Mouse (Mus musculus) liver, embryonic 12.5 days (tissue): ENCODE results near the gene Tnks2. TPM values are rescaled to one million over a fixed set of nuclear protein-coding genes. Genes with fewer than 3 reads are reported as not detected.
A peak's percentile ranks its signal among the peaks of the same experiment; 100 is the strongest.

Experiments used
- ATAC-seq: fragments of 200-750 bp; cut with Nextera tagmentation; 2 replicates; pipeline ENCODE4 v1.8.0; 2017; ENCODE audit warnings: moderate number of reproducible peaks, mild to moderate bottlenecking, moderate library complexity
- H3K27ac ChIP-seq: fragments of 300-500 bp; sonication (generic); 2 replicates; pipeline ENCODE4 v1.5.1; 2016; ENCODE audit warnings: mild to moderate bottlenecking
- H3K27me3 ChIP-seq: fragments of 300-500 bp; sonication (generic); replicated peaks from 2 replicates; pipeline ENCODE4 v1.6.1; 2016; ENCODE audit warnings: mild to moderate bottlenecking, moderate library complexity
- H3K36me3 ChIP-seq: fragments of 300-500 bp; sonication (generic); 2 replicates; pipeline ENCODE4 v1.6.1; 2016; ENCODE audit warnings: mild to moderate bottlenecking, moderate library complexity
- H3K4me1 ChIP-seq: fragments of 300-500 bp; sonication (generic); 2 replicates; pipeline ENCODE4 v1.6.1; 2016
- H3K4me2 ChIP-seq: fragments of 300-500 bp; sonication (generic); 2 replicates; pipeline ENCODE4 v1.6.1; 2016; ENCODE audit warnings: mild to moderate bottlenecking, moderate library complexity
- H3K4me3 ChIP-seq: fragments of 300-500 bp; sonication (generic); 2 replicates; pipeline ENCODE4 v1.5.1; 2016; ENCODE audit warnings: mild to moderate bottlenecking, moderate library complexity
- H3K9ac ChIP-seq: fragments of 300-500 bp; sonication (generic); 2 replicates; pipeline ENCODE4 v1.6.1; 2016; ENCODE audit warnings: mild to moderate bottlenecking, moderate library complexity
- H3K9me3 ChIP-seq: fragments of 300-500 bp; sonication (generic); replicated peaks from 2 replicates; pipeline ENCODE4 v1.6.1; 2016; ENCODE audit warnings: mild to moderate bottlenecking, moderate library complexity
- WGBS: fragments of 180-500 bp; shearing (Covaris S2); methylation state at CpG from one replicate; pipeline ENCODE4 v1.1.7; 2016; ENCODE audit not compliant: insufficient replicate concordance; 5-methylcytosine and 5-hydroxymethylcytosine counted together
- polyA plus RNA-seq: library from polyadenylated mRNA; unstranded; fragments of >200 nt; fragmentation: Nextera tagmentation; extraction: Ambion mirVana; gene quantifications from 2 replicates; pipeline ENCODE4 v1.2.1, GENCODE M21; 2016

Tnks2 gene
- polyA plus RNA-seq, 1 experiment from 2014 or later = 34.5 TPM

- whole genome bisulfite sequencing = 14% methylated on average over 19 of the region's 19 CpGs
Observed at GRCm38 (mm10) chr19:36832951-36833787, 863 bp upstream of the Tnks2 start.

GRCm38 (mm10) chr19:36834532-36835431, 750 bp downstream of the Tnks2 start:
- WGBS = under 1% methylated on average over 54 of the region's 62 CpGs

More at GRCm38 (mm10) chr19:36832951-36833787, 863 bp upstream of the Tnks2 start:
- Histone ChIP-seq H3K27me3 (0 out of 2 replicates have a peak, but pooled peaks cover 4% of the 10 kb centered on the region), H3K4me2 (peak overlapping the region; percentile 86), H3K4me1 (peaks cover 23% of the 10 kb centered on the region), H3K9me3 (no peaks in the 10 kb centered on the region), H3K4me3 (peak overlapping the region; percentile 99), H3K9ac (peak overlapping the region; percentile 99), H3K36me3 (peaks cover 2% of the 10 kb centered on the region; the same call in 1 of the 2 replicates), H3K27ac (peak overlapping the region; percentile 98)
- ATAC-seq = no peak

GRCm38 (mm10) chr19:36836035-36836434, 2.0 kb downstream of the Tnks2 start:
- H3K4me2 ChIP-seq = peak overlapping the region; percentile 86
- peak overlapping the region; percentile 37 for H3K9ac ChIP-seq
- ATAC-seq = no peak

More at GRCm38 (mm10) chr19:36834532-36835431, 750 bp downstream of the Tnks2 start:
- Histone ChIP-seq H3K4me2 (peak overlapping the region; percentile 86), H3K4me3 (peak overlapping the region; percentile 99), H3K9ac (peak overlapping the region; percentile 99), H3K36me3 (peaks cover 16% of the 10 kb centered on the region), H3K27ac (peak overlapping the region; percentile 98), H3K27me3 (no peaks in the 10 kb centered on the region), H3K9me3 (no peaks in the 10 kb centered on the region), H3K4me1 (peaks cover 23% of the 10 kb centered on the region)
- peak; percentile 72 for ATAC-seq

GRCm38 (mm10) chr19:36840301-36840700, 6.3 kb downstream of the Tnks2 start:
- Histone ChIP-seq H3K9ac (no peak overlapping the region), H3K4me3 (no peak overlapping the region)
- no peak for ATAC-seq

More at GRCm38 (mm10) chr19:36836035-36836434, 2.0 kb downstream of the Tnks2 start:
- Histone ChIP-seq H3K27ac (no peak overlapping the region), H3K4me3 (peak overlapping the region; percentile 99), H3K4me1 (peaks cover 23% of the 10 kb centered on the region), H3K36me3 (peaks cover 19% of the 10 kb centered on the region), H3K27me3 (no peaks in the 10 kb centered on the region), H3K9me3 (no peaks in the 10 kb centered on the region)
- WGBS = 44% methylated on average over 4 of the region's 4 CpGs

GRCm38 (mm10) chr19:36843866-36844265, 9.8 kb downstream of the Tnks2 start:
- peaks cover 3% of the 10 kb centered on the region; the same call in 1 of the 2 replicates for H3K4me1 ChIP-seq
- no peaks in the 10 kb centered on the region for H3K9me3 ChIP-seq
- no peak overlapping the region for H3K4me2 ChIP-seq
- no peaks in the 10 kb centered on the region for H3K27me3 ChIP-seq
- H3K36me3 ChIP-seq = peaks cover 69% of the 10 kb centered on the region
- H3K9ac ChIP-seq = no peak overlapping the region
- 90% methylated on average over 11 of the region's 11 CpGs for WGBS
- H3K4me3 ChIP-seq = no peak overlapping the region
- ATAC-seq = no peak
- no peak overlapping the region for H3K27ac ChIP-seq

More at GRCm38 (mm10) chr19:36840301-36840700, 6.3 kb downstream of the Tnks2 start:
- H3K4me2 ChIP-seq = no peak overlapping the region
- no peaks in the 10 kb centered on the region for H3K27me3 ChIP-seq
- H3K27ac ChIP-seq = no peak overlapping the region
- no peaks in the 10 kb centered on the region for H3K9me3 ChIP-seq
- H3K36me3 ChIP-seq = peaks cover 48% of the 10 kb centered on the region
- WGBS = 88% methylated on average over 3 of the region's 3 CpGs
- H3K4me1 ChIP-seq = peaks cover 18% of the 10 kb centered on the region

GRCm38 (mm10) chr19:36845924-36846323, 11.9 kb downstream of the Tnks2 start:
- no peak overlapping the region for H3K27ac ChIP-seq
- H3K4me1 ChIP-seq = 0 out of 2 replicates have a peak, but pooled peaks cover 3% of the 10 kb centered on the region
- H3K4me2 ChIP-seq = no peak overlapping the region
- H3K4me3 ChIP-seq = no peak overlapping the region
- no peaks in the 10 kb centered on the region for H3K27me3 ChIP-seq
- WGBS = 78% methylated on average over 5 of the region's 5 CpGs
- ATAC-seq = no peak
- peaks cover 74% of the 10 kb centered on the region for H3K36me3 ChIP-seq
- no peak overlapping the region for H3K9ac ChIP-seq
- H3K9me3 ChIP-seq = no peaks in the 10 kb centered on the region

- 85% methylated on average over 2 of the region's 2 CpGs for WGBS
- no peak for ATAC-seq
Observed at GRCm38 (mm10) chr19:36853831-36854230, 19.8 kb downstream of the Tnks2 start.

GRCm38 (mm10) chr19:36857851-36858250, 23.8 kb downstream of the Tnks2 start:
- peaks cover 94% of the 10 kb centered on the region for H3K36me3 ChIP-seq
- ATAC-seq = no peak
- H3K4me3 ChIP-seq = no peak overlapping the region
- WGBS = 84% methylated on average over 9 of the region's 9 CpGs
- H3K27ac ChIP-seq = no peak overlapping the region
- H3K27me3 ChIP-seq = no peaks in the 10 kb centered on the region
- no peaks in the 10 kb centered on the region for H3K9me3 ChIP-seq
- H3K4me2 ChIP-seq = no peak overlapping the region
- no peak overlapping the region for H3K9ac ChIP-seq
- no peaks in the 10 kb centered on the region for H3K4me1 ChIP-seq

More at GRCm38 (mm10) chr19:36853831-36854230, 19.8 kb downstream of the Tnks2 start:
- H3K4me2 ChIP-seq = no peak overlapping the region
- no peak overlapping the region for H3K27ac ChIP-seq
- no peak overlapping the region for H3K9ac ChIP-seq
- H3K4me1 ChIP-seq = no peaks in the 10 kb centered on the region
- no peaks in the 10 kb centered on the region for H3K9me3 ChIP-seq
- H3K27me3 ChIP-seq = no peaks in the 10 kb centered on the region
- H3K4me3 ChIP-seq = no peak overlapping the region
- peaks cover 90% of the 10 kb centered on the region for H3K36me3 ChIP-seq

- no peaks in the 10 kb centered on the region for H3K4me1 ChIP-seq
- no peak overlapping the region for H3K27ac ChIP-seq
- H3K36me3 ChIP-seq = peaks cover 89% of the 10 kb centered on the region
- H3K9me3 ChIP-seq = no peaks in the 10 kb centered on the region
- H3K4me3 ChIP-seq = no peak overlapping the region
- no peak for ATAC-seq
- H3K4me2 ChIP-seq = no peak overlapping the region
- no peak overlapping the region for H3K9ac ChIP-seq
- no peaks in the 10 kb centered on the region for H3K27me3 ChIP-seq
- WGBS = 84% methylated on average over 5 of the region's 5 CpGs
Observed at GRCm38 (mm10) chr19:36860393-36860792, 26.4 kb downstream of the Tnks2 start.

GRCm38 (mm10) chr19:36865905-36866304, 31.9 kb downstream of the Tnks2 start:
- H3K4me3 ChIP-seq = no peak overlapping the region
- no peak for ATAC-seq
- no peak overlapping the region for H3K4me2 ChIP-seq
- no peaks in the 10 kb centered on the region for H3K9me3 ChIP-seq
- 84% methylated on average over 5 of the region's 5 CpGs for WGBS
- H3K4me1 ChIP-seq = no peaks in the 10 kb centered on the region
- no peak overlapping the region for H3K27ac ChIP-seq
- no peak overlapping the region for H3K9ac ChIP-seq
- H3K36me3 ChIP-seq = peaks cover 88% of the 10 kb centered on the region
- H3K27me3 ChIP-seq = no peaks in the 10 kb centered on the region

- WGBS = 86% methylated on average over 8 of the region's 8 CpGs
- H3K9ac ChIP-seq = no peak overlapping the region
- no peaks in the 10 kb centered on the region for H3K9me3 ChIP-seq
- H3K36me3 ChIP-seq = peaks cover 84% of the 10 kb centered on the region
- no peak overlapping the region for H3K4me2 ChIP-seq
- H3K4me1 ChIP-seq = no peaks in the 10 kb centered on the region
- no peak overlapping the region for H3K4me3 ChIP-seq
- ATAC-seq = no peak
- H3K27ac ChIP-seq = no peak overlapping the region
- no peaks in the 10 kb centered on the region for H3K27me3 ChIP-seq
Observed at GRCm38 (mm10) chr19:36867416-36867815, 33.4 kb downstream of the Tnks2 start.
